Mouse (Mus musculus) hindbrain, postnatal 0 days (tissue): ENCODE results near the gene Olfr433. TPM values are rescaled to one million over a fixed set of nuclear protein-coding genes. Genes with fewer than 3 reads are reported as not detected.

Experiments used
- ATAC-seq: fragments of 200-750 bp; cut with Nextera tagmentation; 2 replicates; pipeline ENCODE4 v1.8.0; 2017; ENCODE audit warnings: mild to moderate bottlenecking, moderate TSS enrichment, moderate library complexity
- DNase-seq: peaks from one replicate; pipeline ENCODE4 v3.0.0-alpha.2; 2015; ENCODE audit warnings: low spot score
- H3K27ac ChIP-seq: fragments of 300-500 bp; sonication (generic); 2 replicates; pipeline ENCODE4 v1.5.1; 2014; ENCODE audit warnings: mild to moderate bottlenecking
- H3K27me3 ChIP-seq: fragments of 300-500 bp; sonication (generic); 2 replicates; pipeline ENCODE4 v1.6.1; 2014; ENCODE audit warnings: low read length, mixed read lengths; ENCODE audit not compliant: insufficient read depth
- H3K36me3 ChIP-seq: fragments of 300-500 bp; sonication (generic); 2 replicates; pipeline ENCODE4 v1.6.1; 2014; ENCODE audit warnings: low read length, mixed read lengths; ENCODE audit not compliant: insufficient read depth
- H3K4me1 ChIP-seq: fragments of 300-500 bp; sonication (generic); 2 replicates; pipeline ENCODE4 v1.6.1; 2014; ENCODE audit warnings: antibody characterized with exemption, low read length, mixed read lengths; ENCODE audit not compliant: insufficient read depth
- H3K4me2 ChIP-seq: fragments of 300-500 bp; sonication (generic); 2 replicates; pipeline ENCODE4 v1.6.1; 2014; ENCODE audit warnings: low read depth, mild to moderate bottlenecking, low read length, moderate library complexity, mixed read lengths
- H3K4me3 ChIP-seq: fragments of 300-500 bp; sonication (generic); 2 replicates; pipeline ENCODE4 v1.5.1; 2014; ENCODE audit warnings: low read length
- H3K9ac ChIP-seq: fragments of 300-500 bp; sonication (generic); replicated peaks from 2 replicates; pipeline ENCODE4 v1.6.1; 2014; ENCODE audit warnings: mild to moderate bottlenecking, low read length, moderate library complexity, mixed read lengths
- H3K9me3 ChIP-seq: fragments of 300-500 bp; sonication (generic); 2 replicates; pipeline ENCODE4 v1.6.1; 2016; ENCODE audit warnings: low read length, mixed read lengths
- CTCF ChIP-seq: IDR thresholded peaks from 2 replicates; pipeline ENCODE4 v1.5.1; 2016; ENCODE audit warnings: antibody characterized with exemption, control low read depth, low read depth
- WGBS: fragments of 180-500 bp; shearing (Covaris S2); extraction: QIAGEN DNeasy Blood & Tissue Kit; methylation state at CpG from one replicate; pipeline ENCODE4 v1.1.7; 2014; 5-methylcytosine and 5-hydroxymethylcytosine counted together
- polyA plus RNA-seq: library from polyadenylated mRNA; unstranded; fragments of >200 nt; fragmentation: Nextera tagmentation; extraction: Ambion mirVana; gene quantifications from 2 replicates; pipeline ENCODE4 v1.2.1, GENCODE M21; 2015
- total RNA-seq: library from RNA; depleted of rRNA; stranded (reverse); fragments of >200 nt; gene quantifications from 2 replicates; pipeline ENCODE4 v1.2.3, GENCODE M21; 2014; rRNA removed

Gene Olfr433
- total and polyA plus RNA-seq, 2 experiments from 2014 or later = not detected

DNA sequence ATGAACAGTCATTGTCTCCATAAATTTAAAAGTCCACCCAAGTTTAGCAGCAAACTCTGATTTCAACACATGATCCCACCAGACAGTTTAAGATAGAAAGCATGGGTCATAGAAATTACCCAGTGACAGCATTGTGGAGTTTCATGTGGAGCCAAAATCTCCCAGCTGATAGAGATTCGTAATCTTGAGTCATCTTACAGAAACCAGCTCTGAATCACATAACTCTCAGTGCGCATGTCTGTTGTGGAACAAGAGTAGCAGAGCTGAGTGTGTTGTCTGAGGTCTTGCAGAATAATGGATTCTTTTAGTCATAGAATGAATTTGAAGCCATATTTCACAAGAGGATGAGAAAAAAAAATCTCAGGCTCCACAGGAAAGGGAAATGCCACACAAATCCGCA is 12.5 kb downstream of the Olfr433 start:
- WGBS = 82% methylated on average over 3 of the region's 3 CpGs
- no peak overlapping the region for H3K27ac ChIP-seq
- H3K9ac ChIP-seq = no peak overlapping the region
- no peaks in the 10 kb centered on the region for H3K36me3 ChIP-seq
- H3K27me3 ChIP-seq = no peaks in the 10 kb centered on the region
- TF ChIP-seq CTCF = no peak
- H3K4me3 ChIP-seq = no peak overlapping the region
- H3K4me2 ChIP-seq = no peak overlapping the region
- H3K9me3 ChIP-seq = no peaks in the 10 kb centered on the region
- ATAC-seq = no peak
- no peak for DNase-seq
- H3K4me1 ChIP-seq = no peaks in the 10 kb centered on the region

DNA sequence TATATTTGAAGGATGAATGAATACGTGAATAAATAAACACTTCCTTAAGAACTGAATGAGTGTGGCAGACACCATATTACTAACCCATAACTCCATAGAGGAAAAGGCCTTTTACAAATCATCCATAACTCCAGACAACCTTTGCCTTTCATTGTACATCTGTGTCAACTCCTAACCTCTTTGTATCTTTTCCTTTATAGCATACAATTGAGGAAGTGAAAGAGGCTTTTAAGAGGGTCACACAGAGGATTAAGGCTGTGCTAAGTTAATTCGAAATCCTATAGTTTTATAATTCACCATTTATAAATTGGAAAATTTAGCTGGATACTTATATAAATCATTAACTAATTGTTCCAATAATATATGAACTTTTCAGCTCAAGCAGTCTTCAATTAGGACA is 14.7 kb downstream of the Olfr433 start:
- no peak overlapping the region for H3K4me3 ChIP-seq
- DNase-seq = no peak
- H3K4me1 ChIP-seq = no peaks in the 10 kb centered on the region
- H3K9ac ChIP-seq = no peak overlapping the region
- no peaks in the 10 kb centered on the region for H3K36me3 ChIP-seq
- no peaks in the 10 kb centered on the region for H3K9me3 ChIP-seq
- H3K27me3 ChIP-seq = no peaks in the 10 kb centered on the region
- no peak for ATAC-seq
- no peak overlapping the region for H3K27ac ChIP-seq
- H3K4me2 ChIP-seq = no peak overlapping the region
- no peak for TF ChIP-seq CTCF
- WGBS = 85% methylated on average over 2 of the region's 2 CpGs

DNA sequence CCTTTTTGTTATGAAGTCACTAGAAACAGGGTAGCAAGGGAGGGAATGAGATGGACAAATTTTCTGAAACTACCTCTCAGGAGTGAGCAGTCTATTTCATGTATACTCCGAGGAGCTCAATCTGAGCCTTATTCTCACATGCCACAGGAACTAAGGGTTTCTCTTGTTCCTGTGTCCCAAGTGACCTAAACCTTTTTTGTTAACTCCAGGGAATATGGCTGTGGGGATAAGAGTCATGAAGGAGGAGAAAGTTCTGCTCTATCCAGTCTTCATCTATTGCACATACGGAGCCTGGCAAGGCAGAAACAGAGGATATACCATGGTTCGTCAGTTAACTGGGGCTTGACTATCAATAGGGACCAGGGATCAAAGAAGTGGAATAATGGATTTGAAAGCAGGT is 25.8 kb downstream of the Olfr433 start, which contains the start of gene Olfr430:
TSS of gene Olfr430 (plus strand) at position 301 of the 400 bp plus-strand sequence.
- Histone ChIP-seq H3K4me2 (no peak within 1 kb of the TSS), H3K9me3 (no peaks in the 10 kb centered on the region), H3K9ac (no peak within 1 kb of the TSS), H3K27ac (no peak within 1 kb of the TSS), H3K4me1 (no peaks in the 10 kb centered on the region), H3K36me3 (no peaks in the 10 kb centered on the region), H3K27me3 (no peaks in the 10 kb centered on the region), H3K4me3 (no peak within 1 kb of the TSS)
- ATAC-seq (no peak), DNase-seq (no peak)
- no peak for TF ChIP-seq CTCF
- WGBS = 91% methylated on average over 3 of the region's 3 CpGs

DNA sequence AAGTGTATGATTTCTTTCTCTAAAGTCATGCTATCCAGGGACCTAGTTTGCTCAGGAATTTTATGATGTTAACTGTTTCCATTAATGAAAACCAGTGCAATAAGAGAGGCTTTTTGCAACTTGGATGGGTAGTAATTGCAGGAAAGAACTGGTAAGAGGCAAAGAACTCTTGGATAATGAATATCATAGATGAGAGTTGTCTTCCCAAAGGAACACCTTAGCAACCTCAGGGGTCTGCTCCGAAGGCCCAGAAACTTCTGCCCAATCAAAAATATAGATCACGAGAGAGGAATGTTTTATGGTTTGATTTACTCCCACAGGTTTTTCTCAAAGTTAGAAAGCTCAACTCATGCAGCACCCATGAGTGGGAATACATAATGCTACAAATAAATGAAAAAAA is 43.5 kb downstream of the Olfr433 start, which contains the start of gene Olfr429:
TSS of gene Olfr429 (plus strand) at position 301 of the 400 bp plus-strand sequence.
- no peak within 1 kb of the TSS for H3K4me2 ChIP-seq
- no peaks in the 10 kb centered on the region for H3K36me3 ChIP-seq
- no peak for TF ChIP-seq CTCF
- WGBS = 91% methylated on average over 2 of the region's 2 CpGs
- ATAC-seq (no peak), DNase-seq (no peak)
- H3K4me3 ChIP-seq = no peak within 1 kb of the TSS
- no peaks in the 10 kb centered on the region for H3K4me1 ChIP-seq
- H3K9ac ChIP-seq = no peak within 1 kb of the TSS
- H3K27me3 ChIP-seq = no peaks in the 10 kb centered on the region
- H3K9me3 ChIP-seq = no peaks in the 10 kb centered on the region
- H3K27ac ChIP-seq = no peak within 1 kb of the TSS

Other genes starting within 250 kb of the Olfr433 start
- 0.14 TPM in 1 of 2 replicates, not detected in the other for gene Ifi211, start 127.7 kb upstream of the Olfr433 start, total RNA-seq
- gene Ifi211, start 127.7 kb upstream of the Olfr433 start, polyA plus RNA-seq = 0.40 and 0.63 TPM in 2 replicates
- gene Mndal, start 98.2 kb upstream of the Olfr433 start, total RNA-seq = 0.68 and 2.3 TPM in 2 replicates
- gene Mndal, start 98.2 kb upstream of the Olfr433 start, polyA plus RNA-seq = 2.8 and 3.7 TPM in 2 replicates
- gene Ifi203, start 98.0 kb upstream of the Olfr433 start, total RNA-seq = 1.4 and 1.6 TPM in 2 replicates
- 2.3 and 2.6 TPM in 2 replicates for gene Ifi203, start 98.0 kb upstream of the Olfr433 start, polyA plus RNA-seq
- not detected in 2 replicates for gene Ifi202b, start 58.0 kb upstream of the Olfr433 start, total RNA-seq
- 0.16 and 0.28 TPM in 2 replicates for gene Ifi202b, start 58.0 kb upstream of the Olfr433 start, polyA plus RNA-seq
- gene Ifi205, start 8.9 kb upstream of the Olfr433 start, total RNA-seq = not detected in 2 replicates
- gene Ifi205, start 8.9 kb upstream of the Olfr433 start, polyA plus RNA-seq = not detected in 2 replicates
- gene Olfr432, start 8.5 kb downstream of the Olfr433 start, total RNA-seq = not detected in 2 replicates
- not detected in 2 replicates for gene Olfr432, start 8.5 kb downstream of the Olfr433 start, polyA plus RNA-seq
- gene Olfr430, start 25.9 kb downstream of the Olfr433 start, total RNA-seq = not detected in 2 replicates
- gene Olfr430, start 25.9 kb downstream of the Olfr433 start, polyA plus RNA-seq = not detected in 2 replicates
- not detected in 2 replicates for gene Olfr429, start 43.6 kb downstream of the Olfr433 start, total RNA-seq
- gene Olfr429, start 43.6 kb downstream of the Olfr433 start, polyA plus RNA-seq = not detected in 2 replicates
- gene Olfr427, start 56.2 kb downstream of the Olfr433 start, total RNA-seq = not detected in 2 replicates
- not detected in 2 replicates for gene Olfr427, start 56.2 kb downstream of the Olfr433 start, polyA plus RNA-seq
- not detected in 2 replicates for gene Olfr231, start 80.5 kb downstream of the Olfr433 start, total RNA-seq
- gene Olfr231, start 80.5 kb downstream of the Olfr433 start, polyA plus RNA-seq = not detected in 2 replicates
- not detected in 2 replicates for gene Olfr424, start 90.8 kb downstream of the Olfr433 start, total RNA-seq
- not detected in 2 replicates for gene Olfr424, start 90.8 kb downstream of the Olfr433 start, polyA plus RNA-seq
- not detected in 2 replicates for gene Olfr420, start 114.9 kb downstream of the Olfr433 start, total RNA-seq
- gene Olfr420, start 114.9 kb downstream of the Olfr433 start, polyA plus RNA-seq = not detected in 2 replicates
- gene Spta1, start 132.1 kb downstream of the Olfr433 start, total RNA-seq = not detected in 2 replicates
- gene Spta1, start 132.1 kb downstream of the Olfr433 start, polyA plus RNA-seq = 0.04 TPM in 1 of 2 replicates, not detected in the other
- not detected in 2 replicates for gene Olfr419, start 211.4 kb downstream of the Olfr433 start, total RNA-seq
- gene Olfr419, start 211.4 kb downstream of the Olfr433 start, polyA plus RNA-seq = not detected in 2 replicates